Mouse (Mus musculus) myocyte (in vitro differentiated cells): ENCODE measurements around the gene Pifo.

Experiments
- CEBPB ChIP-seq: IDR thresholded peaks from 2 replicates; pipeline ENCODE4 v1.6.1; 2011; ENCODE audit warnings: mild to moderate bottlenecking, moderate library complexity; ENCODE audit not compliant: poor library complexity, insufficient read depth, severe bottlenecking
- E2F4 ChIP-seq: IDR thresholded peaks from one replicate; pipeline ENCODE4 v1.6.1; 2011; ENCODE audit warnings: mild to moderate bottlenecking, control low read depth, moderate library complexity; ENCODE audit not compliant: insufficient read depth
- MAX ChIP-seq: IDR thresholded peaks from one replicate; pipeline ENCODE4 v1.6.1; 2011; ENCODE audit warnings: low read depth, mild to moderate bottlenecking, control low read depth
- MYOD1 ChIP-seq, 3 experiments: IDR thresholded peaks; one replicate each; pipeline ENCODE4 v1.6.1; 2011; ENCODE audit warnings: control low read depth in 2 of 3, low read depth in 2 of 3, mild to moderate bottlenecking in 2 of 3, moderate library complexity in 1 of 3; ENCODE audit not compliant: insufficient read length in 2 of 3, control insufficient read depth in 1 of 3
- MYOG ChIP-seq, 3 experiments: IDR thresholded peaks; one replicate each; pipeline ENCODE4 v1.6.1; 2011; ENCODE audit warnings: control low read depth in 2 of 3, low read depth in 2 of 3, mild to moderate bottlenecking in 2 of 3; ENCODE audit not compliant: insufficient read length in 2 of 3, control insufficient read depth in 1 of 3, insufficient read depth in 1 of 3
- POLR2A ChIP-seq: IDR thresholded peaks from one replicate; pipeline ENCODE4 v1.6.1; 2011; ENCODE audit warnings: low read depth, mild to moderate bottlenecking, control low read depth, moderate library complexity; ENCODE audit not compliant: insufficient read length
- POLR2AphosphoS2 ChIP-seq: IDR thresholded peaks from one replicate; pipeline ENCODE4 v1.6.1; 2011; ENCODE audit warnings: low read depth, control low read depth; ENCODE audit not compliant: insufficient read length
- REST ChIP-seq: IDR thresholded peaks from one replicate; pipeline ENCODE4 v1.6.1; 2011; ENCODE audit warnings: mild to moderate bottlenecking, control low read depth, moderate library complexity; ENCODE audit not compliant: insufficient read depth, insufficient read length
- SRF ChIP-seq: IDR thresholded peaks from one replicate; pipeline ENCODE4 v1.6.1; 2011; ENCODE audit warnings: low read depth; ENCODE audit not compliant: control insufficient read depth, insufficient read length
- TCF12 ChIP-seq: IDR thresholded peaks from one replicate; pipeline ENCODE4 v1.6.1; 2011; ENCODE audit warnings: mild to moderate bottlenecking, control low read depth; ENCODE audit not compliant: poor library complexity, insufficient read depth, severe bottlenecking
- TCF3 ChIP-seq: IDR thresholded peaks from one replicate; pipeline ENCODE4 v1.6.1; 2011; ENCODE audit warnings: low read depth, control low read depth; ENCODE audit not compliant: insufficient read length
- USF1 ChIP-seq: IDR thresholded peaks from one replicate; pipeline ENCODE4 v1.6.1; 2011; ENCODE audit warnings: low read depth, mild to moderate bottlenecking, control low read depth, moderate library complexity

- TF ChIP-seq POLR2A (no peak), TCF3 (no peak), E2F4 (no peak), CEBPB (no peak), MAX (no peak), TCF12 (no peak), SRF (no peak), MYOG (IDR thresholded peaks at IDR 0.05; ENCODE audit: control insufficient read depth in 1 of 3, insufficient read depth in 1 of 3, insufficient read length in 2 of 3, low read depth in 2 of 3) (no peak), REST (no peak), MYOD1 (IDR thresholded peaks at IDR 0.05; ENCODE audit: control insufficient read depth in 1 of 3, insufficient read length in 2 of 3, low read depth in 2 of 3) (no peak), POLR2AphosphoS2 (no peak), USF1 (no peak)
Measured at GRCm38 (mm10) chr3:106021840-106022239, 7.4 kb upstream of the Pifo start.
